Mouse (Mus musculus) layer of hippocampus, adult 9-10 months (tissue): ENCODE data around the gene Fam92a.
A peak's percentile ranks its signal among the peaks of the same experiment; 100 is the strongest.
"Not testable (repeated sequence)": the region's sequence is repeated elsewhere in the genome, so short reads cannot be mapped to it uniquely, and the experiment has no call there.

Experiments used
- DNase-seq: peaks from one replicate; pipeline ENCODE4 v3.0.0; 2022; ENCODE audit warnings: low spot score

Gene Fam92a

DNA sequence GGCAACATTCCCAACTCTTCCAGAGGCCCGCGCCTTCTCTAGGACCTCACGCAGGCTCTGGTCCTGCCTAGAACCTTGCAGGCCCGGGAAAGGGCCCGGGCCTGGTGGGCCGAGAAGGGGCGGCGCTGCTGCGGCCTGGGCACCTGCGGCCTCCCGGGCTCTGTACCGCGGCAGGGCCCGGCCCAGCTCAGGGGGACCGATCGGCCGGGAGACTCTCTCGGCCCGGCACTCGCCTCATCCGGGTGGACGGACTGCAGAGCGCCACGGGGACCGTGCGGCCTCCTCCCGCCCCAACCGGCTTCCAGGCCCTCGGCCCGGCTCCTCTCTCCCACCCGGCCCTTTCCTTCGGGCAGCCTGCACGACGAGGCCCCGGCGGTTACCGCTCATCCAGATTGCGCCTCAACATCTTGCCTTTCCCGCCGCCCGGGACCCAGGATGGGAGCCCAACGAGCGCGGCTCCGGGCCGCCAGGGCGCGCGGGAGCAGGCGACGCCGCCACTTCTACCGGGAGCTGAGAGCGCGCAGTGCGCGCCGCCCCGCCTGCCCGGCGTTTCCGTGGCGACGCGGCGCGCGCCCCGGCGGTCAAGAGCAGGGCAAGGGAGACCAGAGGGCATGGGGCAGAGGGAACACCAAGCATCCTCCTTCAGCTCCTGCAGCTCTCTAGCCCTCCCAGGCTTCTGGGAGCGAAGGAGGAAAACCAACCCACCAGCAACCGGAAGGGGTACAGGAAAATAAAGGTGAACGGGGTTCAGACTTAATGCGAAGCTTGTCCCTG is at the start of gene Fam92a:
Fam92a (minus strand) TSS at position 698 of the 774 bp plus-strand sequence.
- no peak for DNase-seq

DNA sequence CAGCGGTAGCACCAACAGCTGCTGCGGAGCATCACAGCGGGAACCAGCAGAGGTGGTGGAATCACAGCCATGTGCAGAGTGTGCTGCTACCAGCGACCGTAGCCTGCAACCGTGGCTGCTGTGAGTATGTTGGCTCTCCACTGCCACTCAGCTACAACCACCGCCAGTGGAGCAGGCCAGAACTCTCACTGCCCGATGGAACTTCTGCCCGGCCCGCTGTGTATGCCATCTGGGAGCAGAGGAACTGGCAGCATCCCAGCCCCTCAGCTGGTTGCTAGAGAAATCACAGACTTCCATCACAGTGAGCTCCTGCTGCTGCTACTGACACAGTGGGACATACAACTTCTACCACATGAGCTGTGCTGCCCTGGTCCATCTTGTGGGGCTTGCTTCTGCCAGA is 7.2 kb upstream of the Fam92a start:
- DNase-seq, result peak; percentile 40

DNA sequence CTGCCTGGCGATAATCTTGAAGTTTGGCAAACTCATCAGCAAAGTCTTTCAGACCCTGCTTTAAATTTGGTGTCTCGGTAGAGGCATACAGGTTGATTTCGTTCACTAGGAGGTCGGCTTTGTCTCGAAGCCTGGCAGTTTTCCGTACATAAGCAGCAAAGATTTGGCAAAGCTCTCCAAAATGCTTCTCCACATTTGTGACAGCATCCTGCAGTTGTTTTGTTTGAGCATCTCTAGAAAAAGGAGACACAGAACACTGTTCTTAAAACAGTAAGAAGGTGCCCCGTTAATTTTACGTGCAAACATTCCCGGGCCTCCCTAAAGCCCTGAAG is 863 bp downstream of the Fam92a start:
- no peak for DNase-seq

- DNase-seq, result no peak
Observed at GRCm38 (mm10) chr4:12147660-12148059, 24.2 kb downstream of the Fam92a start.

DNA sequence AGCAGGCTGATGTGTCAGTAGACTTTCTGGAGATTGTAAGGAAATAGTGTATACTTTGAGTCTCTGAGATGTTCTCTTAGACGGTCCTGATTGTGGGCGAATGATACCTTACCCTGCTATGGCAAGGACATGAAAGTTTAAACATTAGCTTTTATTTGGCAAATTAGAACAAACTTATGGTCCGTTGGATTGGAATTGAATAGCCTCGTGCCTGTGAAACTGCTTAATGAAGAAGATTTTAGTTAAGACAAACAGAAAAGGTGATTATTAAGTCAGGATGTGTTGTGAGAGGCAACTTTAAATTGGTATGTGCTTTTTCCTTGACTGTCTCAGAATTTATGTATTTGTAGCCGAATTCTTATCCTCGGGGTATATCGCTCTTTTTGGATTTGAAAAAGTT is 30.3 kb downstream of the Fam92a start:
- DNase-seq, result not testable (repeated sequence)

DNA sequence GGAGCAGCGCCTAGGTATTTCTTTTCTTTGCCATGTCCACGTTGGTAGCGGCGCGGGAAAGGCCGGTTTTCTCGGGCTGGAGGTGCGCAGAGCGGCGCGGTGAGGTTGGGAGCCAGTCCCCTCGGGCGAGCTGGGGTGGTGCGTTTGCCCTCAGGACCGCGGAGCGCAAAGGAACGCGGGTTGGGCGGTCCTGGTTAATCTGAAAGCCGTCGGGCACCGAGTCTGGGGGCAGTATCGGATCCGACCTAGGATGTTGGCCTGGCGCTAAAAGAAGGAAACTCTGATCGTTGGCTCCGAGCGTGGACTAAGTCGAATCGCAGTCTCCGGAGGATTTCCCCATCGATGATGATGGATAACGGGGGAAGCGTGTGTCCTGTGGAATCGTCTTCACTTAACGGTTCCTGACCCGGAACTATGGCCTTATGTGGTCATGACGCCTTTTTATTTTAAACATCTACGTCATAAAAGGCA is 31.2 kb downstream of the Fam92a start:
- DNase-seq, result not testable (repeated sequence)

DNA sequence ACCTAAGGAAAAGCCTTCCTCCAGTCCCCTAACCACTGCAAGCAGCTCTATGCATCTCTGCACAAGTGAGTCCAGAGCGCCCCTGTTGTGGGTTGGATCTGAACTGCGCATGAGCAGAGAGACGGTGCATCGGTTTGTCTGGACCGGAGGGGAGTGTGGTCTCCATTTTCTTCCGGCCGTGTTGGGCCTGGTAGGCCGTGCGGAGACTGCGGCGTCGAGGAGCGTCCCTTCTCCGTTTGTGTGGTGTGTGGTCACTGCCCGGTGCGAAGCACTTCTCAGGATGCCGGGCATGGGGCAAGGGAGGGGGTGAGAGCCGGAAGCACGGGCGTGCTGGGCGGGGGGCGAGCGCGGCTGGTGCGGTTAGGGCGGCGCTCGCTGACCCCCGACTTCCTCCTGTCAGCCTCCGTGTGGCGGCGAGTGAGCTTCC is 31.7 kb downstream of the Fam92a start, which contains the start of gene Rbm12b1:
Rbm12b1 (plus strand) TSS at position 124 of the 427 bp plus-strand sequence.
- DNase-seq, result peak; percentile 65
